Mouse (Mus musculus) stomach, embryonic 15.5 days (tissue): Measurements from ENCODE around the gene Tbcb. TPM values are rescaled to one million over a fixed set of nuclear protein-coding genes. Genes with fewer than 3 reads are reported as not detected.
A peak's percentile ranks its signal among the peaks of the same experiment; 100 is the strongest.

ENCODE experiments used
- ATAC-seq: fragments of 200-750 bp; cut with Nextera tagmentation; 2 replicates; pipeline ENCODE4 v1.8.0; 2017; ENCODE audit warnings: low read depth, moderate number of reproducible peaks, moderate TSS enrichment; ENCODE audit not compliant: insufficient read depth, low FRiP score
- H3K27ac ChIP-seq: fragments of 300-500 bp; sonication (generic); 2 replicates; pipeline ENCODE4 v1.5.1; 2015; ENCODE audit warnings: mild to moderate bottlenecking, inconsistent platforms
- H3K27me3 ChIP-seq: fragments of 300-500 bp; sonication (generic); replicated peaks from 2 replicates; pipeline ENCODE4 v1.6.1; 2015; ENCODE audit warnings: inconsistent platforms
- H3K36me3 ChIP-seq: fragments of 300-500 bp; sonication (generic); 2 replicates; pipeline ENCODE4 v1.6.1; 2015; ENCODE audit warnings: inconsistent platforms
- H3K4me1 ChIP-seq: fragments of 300-500 bp; sonication (generic); 2 replicates; pipeline ENCODE4 v1.6.1; 2015; ENCODE audit warnings: inconsistent platforms
- H3K4me2 ChIP-seq: fragments of 300-500 bp; sonication (generic); 2 replicates; pipeline ENCODE4 v1.6.1; 2015; ENCODE audit warnings: mild to moderate bottlenecking, inconsistent platforms
- H3K4me3 ChIP-seq: fragments of 300-500 bp; sonication (generic); replicated peaks from 2 replicates; pipeline ENCODE4 v1.5.1; 2015; ENCODE audit warnings: inconsistent platforms
- H3K9ac ChIP-seq: fragments of 300-500 bp; sonication (generic); 2 replicates; pipeline ENCODE4 v1.6.1; 2015; ENCODE audit warnings: inconsistent platforms
- H3K9me3 ChIP-seq: fragments of 300-500 bp; sonication (generic); 2 replicates; pipeline ENCODE4 v1.6.1; 2016; ENCODE audit warnings: inconsistent platforms
- WGBS: fragments of 180-500 bp; shearing (Covaris S2); methylation state at CpG from one replicate; pipeline ENCODE4 v1.1.7; 2015; 5-methylcytosine and 5-hydroxymethylcytosine counted together
- polyA plus RNA-seq: library from polyadenylated mRNA; unstranded; fragments of >200 nt; fragmentation: Nextera tagmentation; extraction: Ambion mirVana; gene quantifications from 2 replicates; pipeline ENCODE4 v1.2.1, GENCODE M21; 2015

Tbcb gene
- polyA plus RNA-seq = 138 and 158 TPM in 2 replicates

- Histone ChIP-seq H3K36me3 (peaks cover 12% of the 10 kb centered on the region), H3K9ac (peak within 1 kb of the TSS; percentile 53), H3K27ac (peak within 1 kb of the TSS; percentile 97), H3K4me2 (peak within 1 kb of the TSS; percentile 86), H3K9me3 (no peaks in the 10 kb centered on the region), H3K27me3 (no peaks in the 10 kb centered on the region), H3K4me1 (peaks cover 16% of the 10 kb centered on the region), H3K4me3 (peak within 1 kb of the TSS; percentile 55)
- under 1% methylated on average over 67 of the region's 67 CpGs for WGBS
- ATAC-seq = peak; percentile 95
Measured at GRCm38 (mm10) chr7:30231669-30232454, at the start of gene Tbcb, which contains the start of gene Polr2i. TSS of gene Tbcb (minus strand) at chr7:30232272. TSS of gene Polr2i (plus strand) at chr7:30231948.

GRCm38 (mm10) chr7:30281522-30281921 lies 49.5 kb upstream of the Tbcb start:
- Histone ChIP-seq H3K9ac (no peak overlapping the region), H3K4me2 (peak overlapping the region; percentile 94; the same call in 1 of the 2 replicates), H3K4me3 (0 out of 2 replicates have a peak overlapping the region, but pooled peaks have one; percentile 92), H3K27me3 (no peaks in the 10 kb centered on the region), H3K36me3 (no peaks in the 10 kb centered on the region), H3K4me1 (peaks cover 3% of the 10 kb centered on the region; the same call in 1 of the 2 replicates), H3K27ac (peak overlapping the region; percentile 98; the same call in 1 of the 2 replicates), H3K9me3 (no peaks in the 10 kb centered on the region)
- 64% methylated on average over 4 of the region's 4 CpGs for WGBS
- ATAC-seq = no peak

- H3K36me3 ChIP-seq = no peaks in the 10 kb centered on the region
- peaks cover 3% of the 10 kb centered on the region; the same call in 1 of the 2 replicates for H3K4me1 ChIP-seq
- H3K27me3 ChIP-seq = no peaks in the 10 kb centered on the region
- H3K9me3 ChIP-seq = no peaks in the 10 kb centered on the region
- H3K4me2 ChIP-seq = peak overlapping the region; percentile 94
- under 1% methylated on average over 20 of the region's 20 CpGs for WGBS
- H3K27ac ChIP-seq = peak overlapping the region; percentile 98
- peak; percentile 76 for ATAC-seq
- H3K9ac ChIP-seq = no peak overlapping the region
- H3K4me3 ChIP-seq = peak overlapping the region; percentile 92
Measured at GRCm38 (mm10) chr7:30280670-30281138, 48.6 kb upstream of the Tbcb start.

- H3K9ac ChIP-seq = peak within 1 kb of the TSS; percentile 25; the same call in 1 of the 2 replicates
- peak; percentile 93 for ATAC-seq
- peak within 1 kb of the TSS; percentile 94 for H3K4me2 ChIP-seq
- H3K4me1 ChIP-seq = peaks cover 3% of the 10 kb centered on the region; the same call in 1 of the 2 replicates
- peak within 1 kb of the TSS; percentile 98 for H3K27ac ChIP-seq
- no peaks in the 10 kb centered on the region for H3K27me3 ChIP-seq
- under 1% methylated on average over 49 of the region's 49 CpGs for WGBS
- no peaks in the 10 kb centered on the region for H3K36me3 ChIP-seq
- peak within 1 kb of the TSS; percentile 92 for H3K4me3 ChIP-seq
- no peaks in the 10 kb centered on the region for H3K9me3 ChIP-seq
Measured at GRCm38 (mm10) chr7:30279951-30280669, 48.0 kb upstream of the Tbcb start, which contains the start of the genes Thap8 and Wdr62. TSS of gene Thap8 (plus strand) at chr7:30280094. TSS of gene Wdr62 (minus strand) at chr7:30280419.

- peak overlapping the region; percentile 92 for H3K4me3 ChIP-seq
- H3K4me1 ChIP-seq = peaks cover 3% of the 10 kb centered on the region; the same call in 1 of the 2 replicates
- peak overlapping the region; percentile 94 for H3K4me2 ChIP-seq
- H3K9ac ChIP-seq = no peak overlapping the region; the same call in 1 of the 2 replicates
- no peaks in the 10 kb centered on the region for H3K36me3 ChIP-seq
- ATAC-seq = no peak
- peak overlapping the region; percentile 98 for H3K27ac ChIP-seq
- H3K27me3 ChIP-seq = no peaks in the 10 kb centered on the region
- under 1% methylated on average over 6 of the region's 6 CpGs for WGBS
- H3K9me3 ChIP-seq = no peaks in the 10 kb centered on the region
Measured at GRCm38 (mm10) chr7:30279536-30279935, 47.5 kb upstream of the Tbcb start.

- H3K27ac ChIP-seq = no peak overlapping the region
- H3K27me3 ChIP-seq = no peaks in the 10 kb centered on the region
- peak overlapping the region; percentile 92; the same call in 1 of the 2 replicates for H3K4me3 ChIP-seq
- no peaks in the 10 kb centered on the region for H3K36me3 ChIP-seq
- peak overlapping the region; percentile 94; the same call in 1 of the 2 replicates for H3K4me2 ChIP-seq
- no peak for ATAC-seq
- WGBS = 51% methylated on average over 2 of the region's 2 CpGs
- peaks cover 3% of the 10 kb centered on the region; the same call in 1 of the 2 replicates for H3K4me1 ChIP-seq
- no peak overlapping the region for H3K9ac ChIP-seq
- no peaks in the 10 kb centered on the region for H3K9me3 ChIP-seq
Measured at GRCm38 (mm10) chr7:30278911-30279310, 46.8 kb upstream of the Tbcb start.

GRCm38 (mm10) chr7:30274383-30274782 lies 42.3 kb upstream of the Tbcb start:
- peaks cover under 1% of the 10 kb centered on the region; the same call in 1 of the 2 replicates for H3K4me1 ChIP-seq

GRCm38 (mm10) chr7:30269641-30270040 lies 37.6 kb upstream of the Tbcb start:
- no peaks in the 10 kb centered on the region for H3K4me1 ChIP-seq

More at GRCm38 (mm10) chr7:30274383-30274782, 42.3 kb upstream of the Tbcb start:
- no peaks in the 10 kb centered on the region for H3K9me3 ChIP-seq
- WGBS = 53% methylated on average over 6 of the region's 6 CpGs
- no peak overlapping the region for H3K4me3 ChIP-seq
- no peaks in the 10 kb centered on the region for H3K27me3 ChIP-seq
- H3K4me2 ChIP-seq = no peak overlapping the region
- H3K36me3 ChIP-seq = peaks cover 10% of the 10 kb centered on the region; the same call in 1 of the 2 replicates
- ATAC-seq = no peak
- H3K27ac ChIP-seq = no peak overlapping the region
- no peak overlapping the region for H3K9ac ChIP-seq

GRCm38 (mm10) chr7:30266780-30267179 lies 34.7 kb upstream of the Tbcb start:
- Histone ChIP-seq H3K9me3 (no peaks in the 10 kb centered on the region), H3K4me1 (no peaks in the 10 kb centered on the region), H3K27ac (no peak overlapping the region), H3K27me3 (no peaks in the 10 kb centered on the region), H3K4me3 (no peak overlapping the region), H3K4me2 (no peak overlapping the region), H3K36me3 (peaks cover 14% of the 10 kb centered on the region; the same call in 1 of the 2 replicates), H3K9ac (no peak overlapping the region)
- no peak for ATAC-seq
- 74% methylated on average over 3 of the region's 3 CpGs for WGBS

More at GRCm38 (mm10) chr7:30269641-30270040, 37.6 kb upstream of the Tbcb start:
- H3K9me3 ChIP-seq = no peaks in the 10 kb centered on the region
- no peak overlapping the region for H3K4me3 ChIP-seq
- no peak overlapping the region for H3K27ac ChIP-seq
- peaks cover 10% of the 10 kb centered on the region; the same call in 1 of the 2 replicates for H3K36me3 ChIP-seq
- H3K27me3 ChIP-seq = no peaks in the 10 kb centered on the region
- no peak overlapping the region for H3K9ac ChIP-seq
- H3K4me2 ChIP-seq = no peak overlapping the region
- WGBS = 84% methylated on average over 4 of the region's 4 CpGs
- no peak for ATAC-seq

- H3K9me3 ChIP-seq = no peaks in the 10 kb centered on the region
- no peak for ATAC-seq
- WGBS = 85% methylated on average over 7 of the region's 7 CpGs
- H3K4me1 ChIP-seq = no peaks in the 10 kb centered on the region
- H3K36me3 ChIP-seq = peaks cover 10% of the 10 kb centered on the region; the same call in 1 of the 2 replicates
- H3K9ac ChIP-seq = no peak overlapping the region
- H3K27ac ChIP-seq = no peak overlapping the region
- H3K4me3 ChIP-seq = no peak overlapping the region
- H3K4me2 ChIP-seq = no peak overlapping the region
- H3K27me3 ChIP-seq = no peaks in the 10 kb centered on the region
Measured at GRCm38 (mm10) chr7:30265935-30266334, 33.9 kb upstream of the Tbcb start.

- H3K9ac ChIP-seq = no peak overlapping the region
- no peak for ATAC-seq
- H3K4me3 ChIP-seq = no peak overlapping the region
- no peaks in the 10 kb centered on the region for H3K9me3 ChIP-seq
- 94% methylated on average over 5 of the region's 5 CpGs for WGBS
- no peaks in the 10 kb centered on the region for H3K4me1 ChIP-seq
- no peak overlapping the region for H3K4me2 ChIP-seq
- no peak overlapping the region for H3K27ac ChIP-seq
- H3K27me3 ChIP-seq = no peaks in the 10 kb centered on the region
- H3K36me3 ChIP-seq = peaks cover 11% of the 10 kb centered on the region; the same call in 1 of the 2 replicates
Measured at GRCm38 (mm10) chr7:30265531-30265930, 33.5 kb upstream of the Tbcb start.
